Mouse (Mus musculus): Measurements from ENCODE around the gene Rassf3.

The Rassf3 gene

GRCm38 (mm10) chr10:121459124-121459853 lies 16.9 kb downstream of the Rassf3 start:
- no peak for DNase-seq

DNA sequence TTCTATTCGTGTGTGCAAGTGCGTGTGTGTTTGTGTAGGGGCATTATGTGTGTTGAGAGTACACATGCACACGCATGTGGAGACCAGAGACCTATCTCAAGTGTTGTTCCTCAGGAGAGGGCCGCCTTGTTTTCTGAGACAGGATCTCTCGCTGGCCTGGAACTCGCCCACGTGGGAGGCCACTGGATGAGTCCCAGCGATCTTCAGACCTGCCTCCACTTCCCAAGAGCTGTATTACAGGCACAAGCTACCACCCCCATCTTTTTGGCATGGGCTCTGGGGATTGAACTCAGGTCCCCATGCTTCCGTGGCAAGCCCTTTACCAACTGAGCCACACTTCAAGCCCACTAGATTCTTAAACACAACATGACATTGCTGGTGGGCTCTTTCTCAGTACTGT lies 17.7 kb downstream of the Rassf3 start:
- no peak for DNase-seq

- DNase-seq, result no peak
Observed at GRCm38 (mm10) chr10:121457381-121457780, 18.8 kb downstream of the Rassf3 start.

DNA sequence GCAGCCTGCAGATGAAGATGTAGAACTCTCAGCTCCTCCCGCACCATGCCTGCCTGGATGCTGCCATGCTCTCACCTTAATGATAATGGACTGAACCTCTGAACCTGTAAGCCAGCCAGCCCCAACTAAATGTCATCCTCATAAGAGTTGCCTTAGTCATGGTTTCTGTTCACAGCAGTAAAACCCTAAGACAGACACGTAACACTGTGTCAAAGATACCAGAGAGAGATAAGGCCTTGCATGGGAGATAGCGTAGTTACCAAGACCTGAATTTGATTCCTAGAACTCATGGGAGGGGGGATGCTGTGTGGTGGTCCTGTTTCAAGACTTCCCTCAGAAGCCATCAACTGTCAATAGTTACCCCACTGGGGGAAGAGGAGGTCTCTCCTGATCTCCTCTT lies 20.6 kb downstream of the Rassf3 start:
- no peak for DNase-seq

DNA sequence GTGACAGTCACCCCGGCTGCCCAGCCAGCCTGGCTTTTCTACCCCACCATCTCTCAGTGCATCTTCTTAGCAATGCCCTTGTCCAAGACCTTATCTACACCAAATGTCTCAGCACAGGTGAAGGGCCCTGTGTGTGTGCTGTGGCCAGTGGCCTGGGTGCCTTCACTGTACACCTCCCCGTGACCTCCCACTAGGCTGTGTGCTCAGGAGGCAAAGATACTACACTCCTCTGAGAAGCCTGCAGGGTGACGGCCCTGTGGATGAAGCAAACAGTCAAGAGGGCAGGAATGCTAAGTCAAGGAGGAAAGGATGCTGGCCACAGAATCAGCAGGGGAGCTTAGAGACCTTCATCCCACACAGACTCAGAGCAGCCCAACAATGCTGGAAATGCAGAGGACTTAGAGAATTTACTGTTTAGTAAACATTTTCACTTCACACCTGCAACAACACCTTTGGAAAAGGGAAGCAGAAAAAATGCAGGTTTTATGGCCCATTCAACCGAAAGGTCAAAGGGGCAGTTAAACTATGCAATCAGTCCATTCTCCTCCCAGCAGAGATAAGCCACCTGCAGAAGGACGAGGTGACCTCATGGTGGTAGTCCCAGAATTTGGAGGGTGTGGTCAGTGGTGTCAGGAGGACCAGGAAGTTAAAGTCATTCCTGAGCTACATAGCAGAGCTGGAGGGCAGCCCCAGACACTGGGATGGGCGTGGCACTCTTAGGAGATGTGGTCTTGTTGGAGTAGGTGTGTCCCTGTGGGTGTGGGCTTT lies 21.3 kb downstream of the Rassf3 start:
- no peak for DNase-seq

DNA sequence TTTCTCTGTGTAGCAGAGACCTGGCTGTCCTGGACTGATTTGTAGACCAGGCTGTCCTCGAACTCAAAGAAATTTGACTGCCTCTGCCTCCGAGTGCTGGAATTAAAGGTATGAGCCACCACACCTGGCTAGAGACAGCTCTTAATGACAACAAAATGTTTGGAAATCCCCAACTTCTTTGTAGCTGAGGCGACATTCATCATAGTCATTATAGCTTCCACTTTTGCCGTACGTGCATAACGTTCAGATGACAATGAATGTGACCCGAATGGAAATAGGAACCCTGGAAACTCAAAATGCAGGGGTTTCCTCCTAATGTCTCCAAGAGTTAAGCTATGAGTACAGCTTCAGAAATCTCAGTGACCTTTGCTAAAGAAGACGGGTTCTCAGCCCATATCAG lies 22.1 kb downstream of the Rassf3 start:
- DNase-seq, result no peak

DNA sequence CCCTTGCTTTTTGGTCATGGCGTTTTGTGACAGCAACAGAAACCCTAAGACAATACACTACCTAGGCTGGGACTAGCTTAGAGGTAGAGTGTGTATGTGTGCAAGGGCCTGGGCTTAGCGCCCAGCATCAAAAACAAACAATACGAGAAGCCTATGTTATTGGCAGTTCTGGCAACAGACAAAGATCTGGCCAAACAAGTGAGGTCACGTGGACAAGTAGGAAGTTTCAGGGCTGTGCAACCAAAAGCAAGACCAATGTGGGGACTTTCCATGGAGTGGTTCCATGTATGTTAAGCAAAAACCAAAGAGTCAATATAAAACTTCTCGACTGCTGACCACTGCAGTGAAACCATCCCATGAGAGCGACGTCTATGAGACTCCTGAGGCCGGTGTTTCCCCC lies 30.3 kb downstream of the Rassf3 start:
- DNase-seq, result no peak

DNA sequence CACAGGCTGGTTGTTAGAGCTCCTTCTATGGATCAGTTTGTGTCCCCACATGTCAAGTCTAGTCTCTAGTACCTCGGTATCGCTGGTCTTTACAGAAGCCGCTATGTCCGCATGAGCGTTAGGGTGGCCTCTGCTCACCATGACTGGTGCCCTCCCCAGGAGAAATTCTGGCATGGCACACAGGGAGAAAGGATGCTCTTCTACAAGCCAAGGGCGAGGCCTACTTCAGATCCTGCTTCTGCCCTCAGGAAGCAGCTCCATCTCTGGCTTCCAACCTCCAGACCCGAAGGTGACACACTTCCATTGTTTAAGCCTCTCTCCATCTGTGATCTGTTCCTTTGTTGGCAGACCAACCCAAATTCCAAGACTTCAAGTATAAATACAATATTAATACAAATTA lies 31.9 kb downstream of the Rassf3 start:
- DNase-seq, result no peak

DNA sequence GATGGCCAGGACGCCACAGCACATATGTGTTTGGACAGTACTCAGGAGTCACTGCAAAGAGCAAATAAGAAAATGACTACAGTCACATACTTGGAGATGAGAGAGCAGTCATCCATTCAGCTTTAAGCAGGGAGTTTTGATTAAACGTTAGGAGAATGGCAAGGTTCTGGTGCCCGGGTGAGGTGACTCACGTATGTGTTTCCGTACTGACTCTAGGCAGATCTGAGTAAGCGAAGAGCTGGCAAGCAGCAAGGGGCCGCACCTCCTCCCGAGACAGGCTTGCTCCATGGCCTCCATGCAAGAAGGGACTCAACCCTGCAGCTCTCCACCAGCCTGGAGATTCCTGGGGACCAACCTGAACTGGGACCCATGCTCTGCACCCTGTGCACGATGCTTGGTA lies 32.4 kb downstream of the Rassf3 start:
- no peak for DNase-seq

- no peak for DNase-seq
Observed at GRCm38 (mm10) chr10:121439310-121439731, 36.8 kb downstream of the Rassf3 start.

GRCm38 (mm10) chr10:121438109-121438508 lies 38.0 kb downstream of the Rassf3 start:
- no peak for DNase-seq

GRCm38 (mm10) chr10:121436693-121437092 lies 39.5 kb downstream of the Rassf3 start:
- no peak for DNase-seq

- DNase-seq, result no peak
Observed at GRCm38 (mm10) chr10:121436258-121436645, 39.9 kb downstream of the Rassf3 start.

DNA sequence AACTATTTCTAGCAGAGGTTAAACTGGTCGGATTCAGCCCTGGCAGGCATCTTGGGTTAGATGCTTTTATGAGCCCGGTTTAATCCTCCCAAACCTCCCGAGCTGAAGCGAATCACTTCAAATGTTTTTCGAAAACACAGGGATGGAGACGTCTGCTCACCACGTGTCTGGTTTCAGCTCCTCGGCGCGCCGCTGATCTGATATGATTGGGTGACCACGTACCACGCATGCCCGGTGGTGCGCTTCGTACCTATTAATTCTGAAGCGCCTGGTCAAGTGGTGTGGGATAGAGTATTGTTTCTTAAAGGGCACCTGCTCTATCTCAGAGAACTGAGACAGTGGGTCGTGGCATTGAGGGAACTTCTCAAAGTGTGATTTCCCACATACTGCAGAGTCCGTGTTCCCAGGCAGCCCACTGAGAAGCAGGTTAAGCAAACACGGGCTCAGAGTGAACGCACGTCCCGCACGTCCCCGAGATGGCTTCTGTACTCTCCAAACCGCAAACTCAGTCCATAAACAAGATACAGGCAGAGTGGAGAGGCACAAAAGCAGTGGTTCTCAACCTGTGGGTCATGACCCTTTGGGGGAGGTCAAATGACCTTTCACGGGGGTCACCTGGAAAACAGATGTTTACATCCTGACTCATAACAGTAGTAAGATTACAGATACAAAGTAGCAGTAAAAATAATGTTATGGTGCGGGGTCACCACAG lies 40.4 kb downstream of the Rassf3 start:
- DNase-seq, result no peak

DNA sequence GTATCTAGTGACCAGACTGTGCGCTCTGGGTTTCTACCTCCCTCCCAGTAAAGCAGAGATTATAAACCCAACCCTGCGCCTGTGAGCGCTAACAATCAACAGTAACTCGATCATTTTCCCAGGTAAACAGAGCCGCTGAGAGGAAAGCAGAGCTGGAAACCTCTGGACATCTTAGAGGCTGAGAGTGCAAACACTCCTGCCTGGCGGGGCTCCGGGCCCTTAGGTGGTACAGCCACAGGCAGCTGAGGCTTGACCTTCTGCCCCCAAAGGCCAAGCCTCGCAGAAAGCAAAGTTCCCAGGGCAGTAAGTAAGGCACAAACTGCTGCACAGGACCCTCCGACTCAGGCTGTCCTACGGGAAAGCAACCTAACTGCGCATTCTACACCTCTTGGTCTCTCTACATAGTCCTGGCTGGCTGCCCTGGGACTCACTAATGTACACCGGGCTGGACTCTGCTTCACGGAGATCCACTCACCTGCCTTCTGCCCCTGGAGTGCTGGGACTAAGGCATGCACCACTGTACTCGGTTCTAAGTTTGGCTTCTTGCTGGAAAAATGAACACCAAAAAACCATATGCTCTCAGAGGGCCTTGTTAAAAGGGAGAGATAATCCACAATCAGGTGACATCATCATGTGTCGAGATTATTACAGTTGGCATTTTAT lies 41.6 kb downstream of the Rassf3 start:
- no peak for DNase-seq

- DNase-seq, result no peak
Observed at GRCm38 (mm10) chr10:121432635-121433280, 43.4 kb downstream of the Rassf3 start.

- no peak for DNase-seq
Observed at GRCm38 (mm10) chr10:121432041-121432634, 44.0 kb downstream of the Rassf3 start.

GRCm38 (mm10) chr10:121430764-121431540 lies 45.2 kb downstream of the Rassf3 start:
- DNase-seq, result no peak

- peak; percentile 63 for DNase-seq
Observed at GRCm38 (mm10) chr10:121429981-121430682, 46.0 kb downstream of the Rassf3 start.

DNA sequence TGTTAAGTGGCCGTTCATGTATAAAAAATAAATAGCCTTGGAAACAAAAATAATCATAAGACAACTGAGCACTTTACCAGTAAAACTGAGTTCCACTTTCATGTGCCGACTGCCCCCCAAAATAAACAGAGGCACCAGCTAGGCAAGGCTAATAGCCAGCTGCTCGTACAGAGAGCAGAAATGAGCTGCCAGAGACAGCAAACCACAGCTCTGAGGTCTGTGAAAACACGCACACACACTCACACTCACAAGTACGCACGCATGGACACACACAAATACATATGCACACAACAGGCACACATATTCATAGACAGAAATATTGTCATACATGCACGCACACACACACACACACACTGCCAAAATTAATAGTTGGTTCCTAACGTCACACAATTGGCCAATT lies 46.6 kb downstream of the Rassf3 start:
- DNase-seq, result no peak

GRCm38 (mm10) chr10:121429089-121429488 lies 47.1 kb downstream of the Rassf3 start:
- DNase-seq, result no peak

All from thymus, postnatal 14 days (tissue).